Mouse (Mus musculus): ENCODE measurements at regions not wholly inside any gene's neighbourhood (a gene's known extent, or its start where the extent isn't known, plus 50 kb on each side); places are given as distances from the start of the nearest gene placed in this dataset.

DNA sequence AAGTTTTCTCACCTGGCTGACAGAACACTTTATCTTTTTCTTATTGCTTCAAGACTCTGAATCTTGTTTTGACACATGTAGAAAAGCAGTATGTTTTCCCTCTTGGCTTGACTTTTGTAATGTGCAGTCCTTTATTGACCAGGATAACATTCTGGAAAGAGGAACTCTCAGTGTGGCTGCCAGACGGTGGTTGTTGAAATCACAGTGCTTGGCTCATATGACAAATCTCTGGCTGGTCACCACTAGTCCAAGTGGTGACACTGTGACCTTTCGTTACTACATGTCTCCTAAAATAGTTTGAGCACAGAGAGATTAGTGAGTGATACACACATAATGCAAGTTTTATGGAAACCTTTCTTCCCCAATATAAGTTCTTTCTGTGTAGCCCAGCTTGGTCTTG is 97.1 kb upstream of the Gm6793 start:
- no peak for TF ChIP-seq CTCF (IDR thresholded peaks at IDR 0.05; ENCODE audit: low read depth, low read length)
- no peak for TF ChIP-seq POLR2A (IDR thresholded peaks at IDR 0.05; ENCODE audit: borderline replicate concordance, low read depth, low read length)

Data from bone marrow macrophage, adult 2 months (primary cell).